Mouse (Mus musculus) hindbrain, embryonic 13.5 days (tissue): ENCODE data around the gene Klhl29. TPM values are rescaled to one million over a fixed set of nuclear protein-coding genes. Genes with fewer than 3 reads are reported as not detected.

Source experiments
- ATAC-seq: fragments of 200-750 bp; cut with Nextera tagmentation; 2 replicates; pipeline ENCODE4 v1.8.0; 2017; ENCODE audit warnings: moderate TSS enrichment; ENCODE audit not compliant: low FRiP score
- H3K27ac ChIP-seq: fragments of 300-500 bp; sonication (generic); 2 replicates; pipeline ENCODE4 v1.5.1; 2015; ENCODE audit warnings: inconsistent platforms, mild to moderate bottlenecking, moderate library complexity
- H3K27me3 ChIP-seq: fragments of 300-500 bp; sonication (generic); 2 replicates; pipeline ENCODE4 v1.6.1; 2015; ENCODE audit warnings: mild to moderate bottlenecking, inconsistent platforms
- H3K36me3 ChIP-seq: fragments of 300-500 bp; sonication (generic); 2 replicates; pipeline ENCODE4 v1.6.1; 2015; ENCODE audit warnings: mild to moderate bottlenecking, inconsistent platforms
- H3K4me1 ChIP-seq: fragments of 300-500 bp; sonication (generic); replicated peaks from 2 replicates; pipeline ENCODE4 v1.6.1; 2015; ENCODE audit warnings: inconsistent platforms
- H3K4me2 ChIP-seq: fragments of 300-500 bp; sonication (generic); 2 replicates; pipeline ENCODE4 v1.6.1; 2015; ENCODE audit warnings: inconsistent platforms, mild to moderate bottlenecking, moderate library complexity
- H3K4me3 ChIP-seq: fragments of 300-500 bp; sonication (generic); 2 replicates; pipeline ENCODE4 v1.5.1; 2015; ENCODE audit warnings: mild to moderate bottlenecking, inconsistent platforms
- H3K9ac ChIP-seq: fragments of 300-500 bp; sonication (generic); 2 replicates; pipeline ENCODE4 v1.6.1; 2015; ENCODE audit warnings: mild to moderate bottlenecking, inconsistent platforms
- H3K9me3 ChIP-seq: fragments of 300-500 bp; sonication (generic); 2 replicates; pipeline ENCODE4 v1.6.1; 2016; ENCODE audit warnings: inconsistent platforms
- WGBS: fragments of 180-500 bp; shearing (Covaris S2); methylation state at CpG from one replicate; pipeline ENCODE4 v1.1.7; 2015; 5-methylcytosine and 5-hydroxymethylcytosine counted together
- polyA plus RNA-seq: library from polyadenylated mRNA; unstranded; fragments of >200 nt; fragmentation: Nextera tagmentation; extraction: Ambion mirVana; gene quantifications from 2 replicates; pipeline ENCODE4 v1.2.1, GENCODE M21; 2015

The Klhl29 gene
- polyA plus RNA-seq, 1 experiment from 2014 or later: 4.0 TPM

DNA sequence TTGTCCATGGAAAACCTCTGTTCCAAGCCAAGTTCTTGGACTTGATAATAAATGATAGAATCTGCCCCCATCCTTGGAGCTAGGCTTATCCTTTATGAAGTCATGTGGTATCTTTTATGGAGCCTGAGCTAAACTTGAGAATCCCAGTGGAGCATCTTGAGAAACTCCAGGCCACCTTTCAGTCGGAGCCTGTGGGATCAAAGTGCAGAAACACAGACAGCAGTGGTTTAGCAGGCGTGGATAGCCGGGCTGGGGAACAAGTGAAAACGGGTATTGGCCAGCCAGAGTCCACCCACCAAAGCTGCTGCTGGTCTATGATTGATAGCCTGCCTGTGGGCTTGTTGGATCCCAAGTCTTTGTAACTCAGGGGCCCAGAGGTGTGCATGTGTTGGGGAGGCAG is 177.2 kb downstream of the Klhl29 start:
- Histone ChIP-seq H3K27ac (no peak overlapping the region), H3K4me3 (no peak overlapping the region), H3K4me1 (peaks cover 11% of the 10 kb centered on the region), H3K9me3 (no peaks in the 10 kb centered on the region), H3K9ac (no peak overlapping the region), H3K4me2 (no peak overlapping the region), H3K27me3 (no peaks in the 10 kb centered on the region), H3K36me3 (no peaks in the 10 kb centered on the region)
- WGBS: 82% methylated on average over 4 of the region's 4 CpGs
- no peak for ATAC-seq

DNA sequence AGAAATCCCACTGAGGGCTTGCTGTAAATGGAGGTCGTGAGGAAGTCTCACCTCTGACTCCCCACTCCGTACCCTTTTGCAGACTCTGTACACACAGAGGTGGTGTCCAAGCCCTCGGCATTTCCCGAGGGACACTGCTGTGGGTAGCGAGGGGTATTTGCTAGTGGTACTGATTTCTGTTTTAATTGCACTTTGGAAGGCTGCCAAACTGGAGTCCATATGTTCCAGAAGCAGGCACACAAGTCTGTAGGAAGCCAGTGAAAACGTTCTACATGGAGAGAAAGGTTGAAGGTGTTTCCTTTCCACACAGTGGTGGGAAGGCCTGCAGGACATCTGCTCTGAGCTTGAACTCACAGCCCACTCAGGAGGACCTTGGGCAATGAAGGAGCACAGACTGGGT is 181.3 kb downstream of the Klhl29 start:
- Histone ChIP-seq H3K4me1 (peaks cover 41% of the 10 kb centered on the region), H3K27me3 (no peaks in the 10 kb centered on the region), H3K27ac (peak overlapping the region; percentile 30; the same call in 1 of the 2 replicates), H3K4me2 (no peak overlapping the region), H3K4me3 (no peak overlapping the region), H3K9ac (no peak overlapping the region), H3K36me3 (no peaks in the 10 kb centered on the region), H3K9me3 (no peaks in the 10 kb centered on the region)
- ATAC-seq: no peak
- WGBS: 35% methylated on average over 6 of the region's 6 CpGs

DNA sequence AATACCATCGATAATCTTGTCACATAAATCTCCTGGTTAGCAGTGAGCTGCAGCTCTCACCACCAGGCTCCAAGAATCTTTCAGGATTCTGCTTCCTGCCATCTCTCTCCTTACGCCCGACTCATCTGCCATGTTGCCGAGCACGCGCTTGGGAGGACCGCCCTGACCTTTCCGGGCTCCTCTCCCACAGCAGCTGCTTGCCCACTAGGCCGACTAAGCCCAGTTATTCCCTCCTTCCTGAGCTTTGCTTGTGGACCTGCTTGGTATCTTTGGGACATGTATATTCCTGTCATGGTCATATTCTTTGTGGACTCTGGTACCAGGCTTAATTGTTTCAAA is 183.1 kb downstream of the Klhl29 start:
- Histone ChIP-seq H3K4me1 (peaks cover 59% of the 10 kb centered on the region), H3K27me3 (no peaks in the 10 kb centered on the region), H3K4me2 (no peak overlapping the region), H3K27ac (no peak overlapping the region), H3K9ac (no peak overlapping the region; the same call in 1 of the 2 replicates), H3K4me3 (no peak overlapping the region), H3K9me3 (no peaks in the 10 kb centered on the region), H3K36me3 (no peaks in the 10 kb centered on the region)
- no peak for ATAC-seq
- WGBS: 52% methylated on average over 9 of the region's 9 CpGs

DNA sequence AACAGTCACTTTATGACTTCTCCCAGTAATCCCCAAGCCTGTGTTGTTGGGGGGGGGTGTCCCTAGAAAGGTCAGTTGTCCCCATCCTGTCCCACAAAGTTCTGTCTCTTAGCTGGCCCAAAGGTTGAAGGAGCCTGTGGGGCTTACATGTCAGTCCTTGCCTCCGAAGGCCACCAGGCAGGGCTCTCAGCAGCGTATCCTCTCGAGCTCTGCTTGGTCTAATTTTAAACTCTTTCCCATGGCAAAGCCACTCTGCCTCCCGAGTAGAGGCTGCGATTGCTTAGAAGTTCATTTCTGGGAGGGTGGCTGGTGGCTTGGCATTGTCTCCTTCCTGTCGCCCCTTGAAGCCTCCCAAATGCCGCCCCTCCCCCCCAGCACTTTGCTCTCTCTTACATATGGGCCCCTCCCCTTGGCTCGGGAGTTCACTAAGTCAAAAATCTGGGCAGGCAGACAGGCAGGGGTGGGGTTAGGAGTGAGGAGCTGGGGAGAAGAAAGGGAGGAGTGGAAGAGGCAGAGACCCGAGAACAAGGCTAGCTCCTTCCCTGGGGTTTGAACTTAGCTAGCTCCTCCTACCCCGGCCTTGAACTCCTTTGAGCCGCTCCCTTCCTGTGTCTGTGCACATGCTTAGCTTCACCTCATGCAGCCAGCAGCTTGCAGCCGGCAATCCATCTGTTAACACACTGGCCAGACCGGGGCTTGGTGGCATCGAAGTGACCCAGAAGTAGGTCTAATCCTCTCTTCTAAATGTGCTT is 183.7 kb downstream of the Klhl29 start:
- H3K4me1 ChIP-seq: peaks cover 63% of the 10 kb centered on the region
- WGBS: 12% methylated on average over 14 of the region's 14 CpGs
- no peak for ATAC-seq
- H3K4me3 ChIP-seq: no peak overlapping the region
- H3K27me3 ChIP-seq: no peaks in the 10 kb centered on the region
- H3K9me3 ChIP-seq: no peaks in the 10 kb centered on the region
- 0 out of 2 replicates have a peak overlapping the region, but pooled peaks have one; percentile 30 for H3K27ac ChIP-seq
- no peak overlapping the region; the same call in 1 of the 2 replicates for H3K9ac ChIP-seq
- no peaks in the 10 kb centered on the region for H3K36me3 ChIP-seq
- H3K4me2 ChIP-seq: no peak overlapping the region

GRCm38 (mm10) chr12:5191206-5191605 is 184.3 kb downstream of the Klhl29 start:
- Histone ChIP-seq H3K27me3 (no peaks in the 10 kb centered on the region), H3K4me3 (no peak overlapping the region), H3K4me1 (peaks cover 66% of the 10 kb centered on the region), H3K27ac (0 out of 2 replicates have a peak overlapping the region, but pooled peaks have one; percentile 30), H3K9me3 (no peaks in the 10 kb centered on the region), H3K4me2 (no peak overlapping the region), H3K36me3 (no peaks in the 10 kb centered on the region), H3K9ac (no peak overlapping the region)
- ATAC-seq: no peak
- 77% methylated on average over 4 of the region's 4 CpGs for WGBS

DNA sequence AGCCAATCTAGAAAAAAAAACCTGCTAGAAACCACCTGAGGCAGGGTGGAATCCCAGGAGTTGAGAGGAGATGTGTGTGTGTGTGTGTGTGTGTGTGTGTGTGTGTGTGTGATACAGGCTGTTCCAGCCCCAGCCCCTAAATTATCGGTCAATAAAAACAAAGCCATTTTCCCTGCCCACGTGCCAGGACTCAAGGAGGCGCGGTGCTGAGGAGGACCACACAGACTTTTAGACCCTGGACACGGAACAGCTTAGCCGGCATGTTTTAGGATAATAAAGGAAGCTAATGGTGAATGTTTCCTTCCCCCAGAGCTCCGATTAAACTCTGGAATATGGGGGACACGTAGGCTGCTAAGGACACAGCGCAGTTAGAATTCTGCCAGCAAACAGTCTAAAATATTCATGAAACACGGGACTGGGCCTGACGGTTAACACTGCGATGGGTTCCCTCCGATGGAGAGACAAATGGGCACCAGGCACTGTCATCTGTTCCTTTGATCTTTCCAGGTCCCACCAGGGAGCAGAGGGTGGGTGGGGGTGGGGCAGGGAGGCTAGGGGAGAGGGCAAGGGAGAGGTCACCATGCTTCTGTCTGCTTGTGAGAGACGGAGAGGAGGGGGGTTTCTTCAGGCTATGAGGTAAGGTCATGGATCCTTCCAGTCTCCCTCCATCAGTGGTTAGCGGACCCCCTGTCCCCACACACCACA is 185.9 kb downstream of the Klhl29 start:
- 0 out of 2 replicates have a peak, but pooled peaks have one; percentile 18 for ATAC-seq
- no peak overlapping the region for H3K4me2 ChIP-seq
- peaks cover 66% of the 10 kb centered on the region for H3K4me1 ChIP-seq
- 13% methylated on average over 15 of the region's 15 CpGs for WGBS
- H3K4me3 ChIP-seq: no peak overlapping the region
- no peaks in the 10 kb centered on the region for H3K27me3 ChIP-seq
- no peaks in the 10 kb centered on the region for H3K36me3 ChIP-seq
- H3K27ac ChIP-seq: 0 out of 2 replicates have a peak overlapping the region, but pooled peaks have one; percentile 35
- 0 out of 2 replicates have a peak overlapping the region, but pooled peaks have one; percentile 46 for H3K9ac ChIP-seq
- no peaks in the 10 kb centered on the region for H3K9me3 ChIP-seq

DNA sequence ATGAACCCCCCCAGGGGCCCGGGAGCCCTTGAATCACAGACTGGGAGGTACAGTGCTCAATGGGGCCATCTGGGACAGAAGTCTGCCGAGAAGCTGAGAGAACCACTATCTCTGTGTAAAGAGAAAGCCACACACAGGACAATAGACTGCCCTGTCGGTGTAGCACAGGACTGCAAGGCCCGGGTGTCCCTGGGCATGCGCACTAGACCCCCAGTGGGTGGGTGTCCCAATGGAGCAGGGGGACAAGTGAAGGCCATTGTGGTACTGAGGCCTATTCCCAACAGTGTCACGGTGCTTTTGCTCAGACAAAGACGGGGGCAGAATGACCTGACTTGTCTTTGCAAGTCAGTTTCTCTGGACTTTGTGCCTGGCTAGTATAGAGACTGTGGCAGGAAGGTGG is 186.6 kb downstream of the Klhl29 start:
- Histone ChIP-seq H3K27ac (peak overlapping the region; percentile 35), H3K4me1 (peaks cover 64% of the 10 kb centered on the region), H3K4me2 (no peak overlapping the region), H3K9ac (0 out of 2 replicates have a peak overlapping the region, but pooled peaks have one; percentile 46), H3K9me3 (no peaks in the 10 kb centered on the region), H3K27me3 (no peaks in the 10 kb centered on the region), H3K4me3 (no peak overlapping the region), H3K36me3 (no peaks in the 10 kb centered on the region)
- 10% methylated on average over 7 of the region's 7 CpGs for WGBS
- ATAC-seq: peak; percentile 46

GRCm38 (mm10) chr12:5187773-5188333 is 187.6 kb downstream of the Klhl29 start:
- WGBS: 83% methylated on average over 2 of the region's 2 CpGs
- Histone ChIP-seq H3K4me1 (peaks cover 67% of the 10 kb centered on the region), H3K27ac (no peak overlapping the region), H3K4me3 (no peak overlapping the region), H3K36me3 (no peaks in the 10 kb centered on the region), H3K9me3 (no peaks in the 10 kb centered on the region), H3K9ac (no peak overlapping the region), H3K27me3 (no peaks in the 10 kb centered on the region), H3K4me2 (no peak overlapping the region)
- no peak for ATAC-seq

DNA sequence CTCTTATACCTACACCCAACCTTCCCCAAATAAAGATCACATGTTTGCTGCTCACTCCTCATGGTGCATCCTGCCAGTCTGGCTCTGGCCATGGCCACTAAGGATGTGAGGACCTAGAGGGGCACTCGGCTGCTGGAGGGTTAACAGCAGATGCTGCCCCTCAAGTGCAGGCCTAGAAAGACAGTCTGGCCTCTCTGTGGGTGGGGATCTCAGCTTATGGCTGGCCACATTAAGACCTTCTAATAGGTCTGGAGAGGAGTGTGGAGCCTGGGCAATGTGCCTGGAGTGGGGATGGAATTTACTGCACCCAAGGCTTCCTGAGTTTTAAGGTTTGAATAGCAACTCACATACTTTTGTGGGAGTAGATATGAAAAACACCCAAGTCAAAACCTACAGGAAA is 188.8 kb downstream of the Klhl29 start:
- Histone ChIP-seq H3K36me3 (no peaks in the 10 kb centered on the region), H3K9ac (no peak overlapping the region), H3K4me1 (peaks cover 68% of the 10 kb centered on the region), H3K27ac (peak overlapping the region; percentile 55; the same call in 1 of the 2 replicates), H3K4me2 (no peak overlapping the region), H3K9me3 (no peaks in the 10 kb centered on the region), H3K4me3 (no peak overlapping the region), H3K27me3 (no peaks in the 10 kb centered on the region)
- WGBS: 84% methylated on average over 1 of the region's 1 CpGs
- no peak for ATAC-seq

- H3K36me3 ChIP-seq: no peaks in the 10 kb centered on the region
- H3K9ac ChIP-seq: no peak overlapping the region
- no peak overlapping the region for H3K27ac ChIP-seq
- peaks cover 60% of the 10 kb centered on the region for H3K4me1 ChIP-seq
- H3K27me3 ChIP-seq: no peaks in the 10 kb centered on the region
- H3K4me2 ChIP-seq: no peak overlapping the region
- ATAC-seq: no peak
- no peaks in the 10 kb centered on the region for H3K9me3 ChIP-seq
- H3K4me3 ChIP-seq: no peak overlapping the region
- WGBS: 96% methylated on average over 6 of the region's 6 CpGs
Observed at GRCm38 (mm10) chr12:5185603-5186002, 189.9 kb downstream of the Klhl29 start.

DNA sequence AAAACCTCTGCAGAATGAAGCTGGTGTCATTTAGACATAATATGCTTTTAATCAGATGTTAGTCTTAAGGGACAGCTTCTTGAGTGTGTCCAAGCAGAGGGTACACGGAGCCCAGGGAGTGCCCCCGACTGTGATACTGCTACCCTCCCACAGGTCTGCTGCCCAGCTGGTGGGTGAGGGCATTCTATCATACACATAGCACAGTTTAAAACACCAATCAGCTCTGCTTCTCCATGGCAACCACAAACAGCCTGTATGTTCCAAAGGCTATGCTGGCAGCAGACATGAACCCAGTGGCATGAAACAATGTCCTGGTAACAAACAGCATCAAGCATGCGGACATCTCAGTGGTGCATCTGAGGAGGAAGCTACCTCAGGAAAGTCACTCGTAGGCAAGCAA is 192.9 kb downstream of the Klhl29 start:
- 62% methylated on average over 4 of the region's 4 CpGs for WGBS
- Histone ChIP-seq H3K9ac (no peak overlapping the region), H3K4me1 (peaks cover 38% of the 10 kb centered on the region), H3K36me3 (no peaks in the 10 kb centered on the region), H3K4me2 (no peak overlapping the region), H3K4me3 (no peak overlapping the region), H3K27ac (peak overlapping the region; percentile 35; the same call in 1 of the 2 replicates), H3K27me3 (no peaks in the 10 kb centered on the region), H3K9me3 (no peaks in the 10 kb centered on the region)
- ATAC-seq: no peak

DNA sequence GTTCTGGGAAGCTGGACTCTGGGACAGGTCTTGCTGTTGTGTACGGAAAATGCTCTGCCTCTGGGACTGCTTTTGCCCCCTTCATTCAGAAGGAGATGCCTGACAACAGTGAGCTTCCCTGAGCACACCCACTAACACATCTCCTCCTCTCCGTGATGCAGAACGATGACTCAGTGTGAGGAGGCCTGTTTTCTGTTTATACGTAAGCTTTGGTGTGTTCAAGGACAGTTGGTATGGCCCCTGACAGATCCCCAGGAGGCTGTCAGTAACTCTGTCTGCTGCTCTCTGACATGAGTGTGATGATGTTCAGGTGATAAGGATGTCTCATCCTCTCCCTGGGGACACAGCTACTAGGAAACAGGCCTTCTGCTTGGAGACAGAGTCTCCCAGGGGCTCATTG is 193.3 kb downstream of the Klhl29 start:
- Histone ChIP-seq H3K4me1 (peaks cover 37% of the 10 kb centered on the region), H3K4me2 (no peak overlapping the region), H3K27ac (peak overlapping the region; percentile 35; the same call in 1 of the 2 replicates), H3K27me3 (no peaks in the 10 kb centered on the region), H3K9me3 (no peaks in the 10 kb centered on the region), H3K36me3 (no peaks in the 10 kb centered on the region), H3K4me3 (no peak overlapping the region), H3K9ac (no peak overlapping the region)
- 70% methylated on average over 4 of the region's 4 CpGs for WGBS
- ATAC-seq: no peak
